Mouse (Mus musculus): Measurements from ENCODE around the gene Prl3a1.

Gene Prl3a1

DNA sequence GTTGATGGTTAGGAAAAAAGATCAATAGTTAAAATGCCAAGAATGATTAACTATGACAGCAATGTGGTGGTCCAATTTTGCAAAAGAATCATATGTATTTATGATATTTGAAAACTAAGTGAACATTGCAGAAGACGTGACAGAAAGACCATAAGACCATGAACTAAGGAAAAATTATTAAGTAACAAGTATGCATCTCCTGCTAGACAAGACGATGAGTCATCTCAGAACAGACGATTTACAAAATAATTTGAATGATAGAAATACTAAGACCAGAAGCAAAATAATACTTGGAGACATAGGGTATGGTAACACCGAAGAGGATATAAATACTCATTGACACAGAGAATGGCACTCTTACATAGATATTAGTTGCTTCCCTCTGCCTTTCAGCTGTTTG is at the start of gene Prl3a1:
Prl3a1 (plus strand) TSS at position 301 of the 400 bp plus-strand sequence.
- DNase-seq = no peak

DNA sequence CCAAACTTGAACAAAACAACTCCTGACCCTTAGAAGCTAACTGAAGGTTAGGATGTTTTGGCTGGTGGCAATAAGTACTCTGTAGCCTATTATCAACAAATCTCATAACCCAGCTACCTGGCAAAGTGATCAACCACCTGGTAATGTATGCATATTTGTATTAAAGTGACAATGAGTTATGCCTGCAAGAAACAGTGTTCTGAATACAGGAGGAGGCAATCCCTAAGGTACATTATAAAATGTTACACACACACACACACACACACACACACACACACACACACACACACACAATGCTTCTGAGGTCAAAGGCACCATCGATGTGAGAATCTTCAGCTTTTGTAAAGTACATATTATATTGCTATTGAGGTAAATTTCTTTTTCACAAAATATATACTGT is 17.7 kb upstream of the Prl3a1 start, which contains the start of gene Prl3b1:
Prl3b1 (plus strand) TSS at position 301 of the 400 bp plus-strand sequence.
- DNase-seq = no peak

DNA sequence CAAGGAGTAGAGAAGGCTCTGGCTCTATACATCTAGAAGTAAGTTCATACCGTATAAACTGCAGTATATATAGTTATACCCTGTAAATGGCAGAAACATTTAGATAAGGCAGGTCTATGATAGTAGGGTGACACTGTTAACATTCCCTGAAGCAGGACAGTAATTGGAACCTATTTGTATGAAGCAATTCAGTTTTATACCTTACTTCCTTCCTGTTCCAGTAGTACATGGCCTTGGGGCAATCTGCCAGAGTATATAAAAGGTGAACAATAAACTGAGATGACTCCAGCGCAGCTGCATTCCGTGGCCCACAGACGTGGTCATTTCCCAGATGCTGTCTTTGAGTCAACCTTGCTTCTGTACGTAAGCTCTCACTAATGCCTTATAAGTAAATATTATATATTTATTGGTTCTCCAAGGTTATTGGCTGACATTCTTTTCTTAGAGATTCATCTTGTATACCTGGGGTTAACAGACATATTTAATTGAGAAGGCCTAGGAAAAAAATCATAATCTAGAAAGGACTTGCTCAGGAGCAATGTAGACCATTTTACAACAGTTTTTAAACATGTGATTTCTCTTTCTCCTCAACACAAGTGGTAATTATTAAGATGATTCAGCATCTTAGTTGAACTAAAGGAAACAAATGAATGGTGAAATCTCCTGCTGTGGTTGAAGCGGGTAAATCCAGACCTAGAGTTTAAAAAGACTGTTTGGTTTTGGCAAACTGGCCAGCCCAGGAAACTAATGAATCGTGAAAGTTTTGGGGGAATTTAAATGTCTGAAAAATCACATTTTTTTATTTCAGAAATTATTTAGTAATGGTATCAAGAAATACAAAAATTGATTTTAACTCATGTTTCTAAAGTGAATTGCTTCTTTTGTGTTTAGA is 53.3 kb downstream of the Prl3a1 start, which contains the start of gene Prl6a1:
Prl6a1 (plus strand) TSS at position 294 of the 892 bp plus-strand sequence.
- DNase-seq = no peak

All from kidney, postnatal 14 days (tissue).